Mouse (Mus musculus) c-Kit-positive CD71-negative TER-119-negative erythroid progenitor cells, embryonic 14.5 days (primary cell): ENCODE results near the gene Egln3.

Experiments
- DNase-seq: peaks from one replicate; pipeline ENCODE4 v3.0.0-alpha.2; 2013; ENCODE audit warnings: low read depth

Egln3 gene

GRCm38 (mm10) chr12:54202765-54203655 lies 650 bp downstream of the Egln3 start:
- DNase-seq: no peak

GRCm38 (mm10) chr12:54202276-54202675 lies 1.4 kb downstream of the Egln3 start:
- no peak for DNase-seq

GRCm38 (mm10) chr12:54200856-54201255 lies 2.8 kb downstream of the Egln3 start:
- no peak for DNase-seq

- no peak for DNase-seq
These were observed 3.5 kb downstream of the Egln3 start for GRCm38 (mm10) chr12:54200172-54200571.

GRCm38 (mm10) chr12:54198282-54198918 lies 5.3 kb downstream of the Egln3 start:
- DNase-seq: no peak

GRCm38 (mm10) chr12:54197849-54198248 lies 5.8 kb downstream of the Egln3 start:
- DNase-seq: no peak

GRCm38 (mm10) chr12:54197301-54197782 lies 6.3 kb downstream of the Egln3 start:
- no peak for DNase-seq

- DNase-seq: no peak
These were observed 6.8 kb downstream of the Egln3 start for GRCm38 (mm10) chr12:54196881-54197280.

GRCm38 (mm10) chr12:54194159-54194558 lies 9.5 kb downstream of the Egln3 start:
- no peak for DNase-seq

- no peak for DNase-seq
These were observed 11.4 kb downstream of the Egln3 start for GRCm38 (mm10) chr12:54192305-54192661.

- DNase-seq: peak; percentile 70
These were observed 11.9 kb downstream of the Egln3 start for GRCm38 (mm10) chr12:54191608-54192304.

GRCm38 (mm10) chr12:54191181-54191580 lies 12.5 kb downstream of the Egln3 start:
- no peak for DNase-seq

- DNase-seq: no peak
These were observed 15.7 kb downstream of the Egln3 start for GRCm38 (mm10) chr12:54187812-54188600.

- no peak for DNase-seq
These were observed 16.6 kb downstream of the Egln3 start for GRCm38 (mm10) chr12:54186926-54187623.

- DNase-seq: no peak
These were observed 19.4 kb downstream of the Egln3 start for GRCm38 (mm10) chr12:54184264-54184663.

GRCm38 (mm10) chr12:54178323-54178722 lies 25.3 kb downstream of the Egln3 start:
- DNase-seq: no peak

GRCm38 (mm10) chr12:54168786-54169185 lies 34.9 kb downstream of the Egln3 start:
- DNase-seq: no peak

GRCm38 (mm10) chr12:54167737-54168136 lies 35.9 kb downstream of the Egln3 start:
- no peak for DNase-seq

GRCm38 (mm10) chr12:54164724-54165050 lies 39.0 kb downstream of the Egln3 start:
- DNase-seq: no peak

GRCm38 (mm10) chr12:54164040-54164723 lies 39.5 kb downstream of the Egln3 start:
- no peak for DNase-seq

- DNase-seq: no peak
These were observed 40.5 kb downstream of the Egln3 start for GRCm38 (mm10) chr12:54163166-54163565.
